Mouse (Mus musculus) kidney, adult 2 months (tissue): ENCODE data around the gene Ttbk2. TPM values are rescaled to one million over a fixed set of nuclear protein-coding genes. Genes with fewer than 3 reads are reported as not detected.
A peak's percentile ranks its signal among the peaks of the same experiment; 100 is the strongest.

Source experiments
- DNase-seq: peaks from one replicate; pipeline ENCODE4 v3.0.0; 2021
- H3K27ac ChIP-seq: fragments of 200-500 bp; 2 replicates; pipeline ENCODE4 v1.5.1; 2012; ENCODE audit warnings: low read depth, low read length, control low read depth, inconsistent platforms; ENCODE audit not compliant: insufficient read depth
- H3K27me3 ChIP-seq: fragments of 200-500 bp; replicated peaks from 2 replicates; pipeline ENCODE4 v1.6.1; 2012; ENCODE audit warnings: mild to moderate bottlenecking, moderate library complexity, low read length, inconsistent platforms; ENCODE audit not compliant: control insufficient read depth, insufficient read depth
- H3K36me3 ChIP-seq: fragments of 200-500 bp; 2 replicates; pipeline ENCODE4 v1.6.1; 2012; ENCODE audit warnings: mild to moderate bottlenecking, moderate library complexity, low read length, inconsistent platforms; ENCODE audit not compliant: control insufficient read depth, insufficient read depth
- H3K4me1 ChIP-seq: fragments of 200-500 bp; 2 replicates; pipeline ENCODE4 v1.6.1; 2011; ENCODE audit warnings: low read length; ENCODE audit not compliant: control insufficient read depth, insufficient read depth
- H3K4me3 ChIP-seq: fragments of 200-500 bp; 2 replicates; pipeline ENCODE4 v1.5.1; 2011; ENCODE audit warnings: mild to moderate bottlenecking, low read depth, low read length, control low read depth; ENCODE audit not compliant: insufficient read depth
- CTCF ChIP-seq: fragments of 200-500 bp; conservative IDR thresholded peaks from 2 replicates; pipeline ENCODE4 v1.5.1; 2011; ENCODE audit warnings: low read depth, mild to moderate bottlenecking, control low read depth, low read length, moderate library complexity, mixed read lengths; ENCODE audit not compliant: insufficient read depth, insufficient read length
- POLR2A ChIP-seq: fragments of 200-500 bp; IDR thresholded peaks from one replicate; pipeline ENCODE4 v1.6.1; 2011; ENCODE audit warnings: low read depth, low read length, control low read depth
- WGBS: fragments of 180-500 bp; shearing (Covaris S2); methylation state at CpG from one replicate; pipeline ENCODE4 v1.1.7; 2018; 5-methylcytosine and 5-hydroxymethylcytosine counted together
- polyA plus RNA-seq: library from polyadenylated mRNA; depleted of rRNA; stranded (reverse); fragments of >200 nt; gene quantifications from 2 replicates; pipeline ENCODE4 v1.2.3, GENCODE M21; 2012

The Ttbk2 gene
- polyA plus RNA-seq, 1 experiment: 2.9 TPM

GRCm38 (mm10) chr2:120863389-120863788 is 13.0 kb upstream of the Ttbk2 start:
- peaks cover 5% of the 10 kb centered on the region for H3K36me3 ChIP-seq

DNA sequence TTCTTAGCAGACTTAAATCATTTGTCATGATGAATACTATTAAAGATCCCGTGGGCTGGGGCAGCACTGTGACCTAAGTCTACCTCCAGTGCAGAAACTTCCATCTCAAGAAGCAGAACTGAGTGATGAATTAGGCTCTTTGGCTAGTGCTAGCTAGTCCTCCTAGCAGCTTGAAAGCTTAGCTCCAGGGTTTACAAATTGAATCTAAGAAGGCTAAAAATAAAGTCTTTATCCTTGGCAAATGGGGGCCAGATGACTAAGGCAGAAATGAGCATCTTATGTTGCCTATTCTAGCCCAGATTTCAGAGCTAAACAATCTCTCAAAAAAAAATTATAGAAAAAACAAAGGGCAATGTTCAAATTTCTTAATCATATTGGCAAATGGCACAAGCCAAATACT is 10.3 kb upstream of the Ttbk2 start:
- TF ChIP-seq CTCF: no peak
- TF ChIP-seq POLR2A: no peak
- no peak overlapping the region for H3K4me3 ChIP-seq
- no peaks in the 10 kb centered on the region for H3K27me3 ChIP-seq
- peaks cover 5% of the 10 kb centered on the region for H3K36me3 ChIP-seq
- no peak for DNase-seq
- peaks cover 11% of the 10 kb centered on the region; the same call in 1 of the 2 replicates for H3K4me1 ChIP-seq
- 77% methylated on average over 1 of the region's 1 CpGs for WGBS
- no peak overlapping the region for H3K27ac ChIP-seq

More at GRCm38 (mm10) chr2:120863389-120863788, 13.0 kb upstream of the Ttbk2 start:
- 61% methylated on average over 1 of the region's 1 CpGs for WGBS
- Histone ChIP-seq H3K27ac (no peak overlapping the region), H3K27me3 (no peaks in the 10 kb centered on the region), H3K4me1 (peaks cover 5% of the 10 kb centered on the region; the same call in 1 of the 2 replicates), H3K4me3 (no peak overlapping the region)
- DNase-seq: peak; percentile 55
- TF ChIP-seq CTCF: no peak
- no peak for TF ChIP-seq POLR2A

- TF ChIP-seq POLR2A: no peak
- no peak for TF ChIP-seq CTCF
- no peaks in the 10 kb centered on the region for H3K27me3 ChIP-seq
- H3K36me3 ChIP-seq: peaks cover 5% of the 10 kb centered on the region
- DNase-seq: peak; percentile 73
- 49% methylated on average over 3 of the region's 3 CpGs for WGBS
- 0 out of 2 replicates have a peak overlapping the region, but pooled peaks have one; percentile 54 for H3K27ac ChIP-seq
- H3K4me1 ChIP-seq: peaks cover 11% of the 10 kb centered on the region; the same call in 1 of the 2 replicates
- H3K4me3 ChIP-seq: no peak overlapping the region
Observed at GRCm38 (mm10) chr2:120858131-120858530, 7.7 kb upstream of the Ttbk2 start.

DNA sequence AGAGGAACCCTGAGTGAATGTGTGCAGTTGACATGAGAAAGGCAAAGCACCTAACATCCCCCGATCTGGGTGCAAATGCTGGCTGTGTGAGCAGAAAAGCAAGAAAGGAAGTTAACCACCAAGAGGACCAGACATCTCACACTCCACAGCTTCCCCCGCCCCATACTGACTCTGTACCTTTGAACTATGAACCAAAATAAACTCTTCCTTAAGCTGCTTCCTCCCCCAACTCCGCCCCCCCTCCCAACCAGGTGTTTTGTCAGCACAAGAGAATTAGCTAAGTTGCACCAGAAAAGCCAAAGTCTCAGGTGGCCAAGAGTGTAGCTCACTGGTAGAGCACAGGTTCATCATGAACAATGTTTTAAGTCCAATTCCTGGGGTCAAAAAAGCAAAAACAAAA is 2.7 kb upstream of the Ttbk2 start:
- peaks cover 17% of the 10 kb centered on the region; the same call in 1 of the 2 replicates for H3K4me1 ChIP-seq
- H3K36me3 ChIP-seq: no peaks in the 10 kb centered on the region
- H3K27me3 ChIP-seq: no peaks in the 10 kb centered on the region
- DNase-seq: peak; percentile 74
- WGBS: 67% methylated on average over 3 of the region's 3 CpGs
- H3K27ac ChIP-seq: peak overlapping the region; percentile 63
- no peak overlapping the region for H3K4me3 ChIP-seq
- TF ChIP-seq CTCF: no peak
- no peak for TF ChIP-seq POLR2A

GRCm38 (mm10) chr2:120852626-120853025 is 2.2 kb upstream of the Ttbk2 start:
- no peak for DNase-seq
- no peak overlapping the region for H3K4me3 ChIP-seq
- peaks cover 14% of the 10 kb centered on the region; the same call in 1 of the 2 replicates for H3K4me1 ChIP-seq
- 8% methylated on average over 1 of the region's 1 CpGs for whole genome bisulfite sequencing
- no peaks in the 10 kb centered on the region for H3K36me3 ChIP-seq
- H3K27me3 ChIP-seq: no peaks in the 10 kb centered on the region
- H3K27ac ChIP-seq: no peak overlapping the region; the same call in 1 of the 2 replicates
- TF ChIP-seq POLR2A (no peak), CTCF (no peak)

- Histone ChIP-seq H3K27me3 (no peaks in the 10 kb centered on the region), H3K4me3 (peak within 1 kb of the TSS; percentile 72), H3K27ac (peak within 1 kb of the TSS; percentile 33; the same call in 1 of the 2 replicates), H3K36me3 (no peaks in the 10 kb centered on the region), H3K4me1 (peaks cover 14% of the 10 kb centered on the region; the same call in 1 of the 2 replicates)
- TF ChIP-seq POLR2A (no peak), CTCF (no peak)
- under 1% methylated on average over 71 of the region's 71 CpGs for WGBS
- DNase-seq: peak; percentile 59
Observed at GRCm38 (mm10) chr2:120849449-120850423, 668 bp downstream of the Ttbk2 start, which contains the start of gene Cdan1. Cdan1 (minus strand) TSS chr2:120850128.

GRCm38 (mm10) chr2:120845280-120845679 is 5.1 kb downstream of the Ttbk2 start:
- Histone ChIP-seq H3K4me3 (no peak overlapping the region), H3K27ac (no peak overlapping the region), H3K27me3 (no peaks in the 10 kb centered on the region), H3K4me1 (peaks cover 5% of the 10 kb centered on the region; the same call in 1 of the 2 replicates), H3K36me3 (no peaks in the 10 kb centered on the region)
- TF ChIP-seq CTCF (no peak), POLR2A (no peak)
- 100% methylated on average over 1 of the region's 1 CpGs for WGBS
- no peak for DNase-seq
